Mouse (Mus musculus): ENCODE measurements at regions not wholly inside any gene's neighbourhood (a gene's known extent, or its start where the extent isn't known, plus 50 kb on each side); places are given as distances from the start of the nearest gene placed in this dataset.

DNA sequence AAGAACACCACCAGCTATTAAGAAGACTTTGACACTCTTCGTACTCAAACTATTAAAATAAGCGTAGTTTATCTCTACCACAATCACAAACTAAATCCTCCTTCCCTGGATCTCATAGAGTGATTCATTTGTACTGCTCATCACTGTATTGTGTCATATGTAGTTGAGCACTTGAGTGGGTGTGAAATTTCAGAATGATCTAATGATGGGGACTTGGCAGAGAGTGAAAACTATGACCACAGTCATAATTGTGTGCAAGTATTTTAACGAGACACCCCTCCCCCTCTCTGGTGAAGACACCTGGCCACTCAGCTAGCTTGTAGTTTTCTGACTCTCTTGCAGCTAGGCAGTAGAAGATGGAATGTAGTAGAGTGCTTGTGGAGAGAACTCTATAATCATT is 80.2 kb upstream of the Cxcr4 start:
- no peak for DNase-seq (ENCODE audit: low spot score)

DNA sequence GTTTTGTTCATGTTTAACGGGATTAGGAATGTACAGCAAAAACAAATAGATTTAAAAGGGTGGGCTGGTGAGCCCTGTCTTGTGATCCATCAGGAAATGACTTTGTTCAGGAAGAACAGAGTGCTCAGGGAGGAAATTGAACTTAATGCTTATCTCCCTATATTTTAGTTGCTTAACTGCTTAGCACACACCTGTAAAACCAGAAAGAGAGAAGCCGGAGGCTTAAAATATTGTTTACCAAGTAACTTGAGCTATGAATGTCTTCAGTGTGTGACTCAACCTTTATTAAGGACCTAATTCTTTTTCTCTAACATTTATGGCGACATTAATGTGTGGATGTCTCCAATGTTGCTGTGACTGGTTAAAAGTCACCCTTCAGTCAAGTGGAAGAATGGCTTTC is 79.4 kb upstream of the Cxcr4 start:
- no peak for DNase-seq (ENCODE audit: low spot score)

DNA sequence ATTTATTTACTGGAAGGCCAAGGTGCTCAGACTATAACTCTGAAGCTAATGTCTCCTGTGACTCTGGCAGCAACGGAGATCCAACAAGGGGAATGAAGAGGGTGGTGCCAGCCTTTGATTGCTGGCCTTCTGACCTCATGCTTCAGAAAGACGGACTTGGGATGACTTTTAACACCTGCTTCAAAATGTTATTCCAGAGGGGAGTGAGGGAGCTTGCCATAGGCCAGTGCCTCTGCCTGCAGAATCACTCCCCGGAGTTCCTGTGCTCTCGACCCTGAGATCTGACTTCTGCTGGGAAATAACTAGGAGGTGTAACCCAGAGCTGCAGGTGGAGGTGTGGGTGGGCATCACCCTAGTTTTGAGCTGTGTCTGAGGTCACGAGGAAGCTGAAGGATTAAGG is 78.9 kb upstream of the Cxcr4 start:
- no peak for DNase-seq (ENCODE audit: low spot score)

DNA sequence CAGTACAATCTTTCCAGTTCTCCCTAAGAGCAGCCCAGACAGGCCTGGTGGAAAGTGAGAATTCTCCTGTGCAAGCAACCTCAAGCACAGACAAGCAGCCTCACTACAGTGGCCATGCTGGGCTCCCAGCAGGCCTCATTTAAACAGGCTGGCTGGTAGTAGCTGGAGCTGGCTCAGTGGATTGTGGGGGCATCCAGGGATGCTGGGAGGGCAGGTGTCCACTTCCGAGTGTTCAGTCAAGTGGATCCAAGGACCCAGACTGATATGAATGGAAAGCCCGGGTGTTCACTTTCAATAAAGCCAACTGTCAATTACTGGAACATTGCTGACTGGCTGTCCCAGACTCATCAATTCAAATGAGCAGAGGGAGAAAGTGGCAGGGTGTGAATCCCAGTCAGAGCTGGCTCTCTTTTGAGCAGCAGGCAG is 77.2 kb upstream of the Cxcr4 start:
- no peak for DNase-seq (ENCODE audit: low spot score)

DNA sequence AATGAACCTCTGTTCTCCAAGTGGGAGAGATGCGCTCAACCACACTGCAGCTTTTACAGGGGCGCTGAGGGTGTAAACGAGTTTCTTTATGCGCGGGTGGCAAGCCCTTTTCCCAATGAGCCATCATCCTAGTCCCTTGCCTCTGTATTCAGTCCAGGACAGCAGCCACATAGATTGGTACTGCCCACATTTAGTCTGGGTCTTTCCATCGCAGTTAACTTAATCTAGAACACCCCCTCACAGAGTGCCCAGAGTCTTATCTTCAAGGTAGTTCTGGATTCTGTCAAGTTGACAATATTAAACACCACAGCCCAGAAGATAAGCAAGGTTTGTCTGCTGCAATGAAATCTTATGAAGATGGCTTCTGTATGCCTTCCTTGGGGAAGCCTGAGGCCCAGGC is 76.6 kb upstream of the Cxcr4 start:
- DNase-seq (ENCODE audit: low spot score): no peak

DNA sequence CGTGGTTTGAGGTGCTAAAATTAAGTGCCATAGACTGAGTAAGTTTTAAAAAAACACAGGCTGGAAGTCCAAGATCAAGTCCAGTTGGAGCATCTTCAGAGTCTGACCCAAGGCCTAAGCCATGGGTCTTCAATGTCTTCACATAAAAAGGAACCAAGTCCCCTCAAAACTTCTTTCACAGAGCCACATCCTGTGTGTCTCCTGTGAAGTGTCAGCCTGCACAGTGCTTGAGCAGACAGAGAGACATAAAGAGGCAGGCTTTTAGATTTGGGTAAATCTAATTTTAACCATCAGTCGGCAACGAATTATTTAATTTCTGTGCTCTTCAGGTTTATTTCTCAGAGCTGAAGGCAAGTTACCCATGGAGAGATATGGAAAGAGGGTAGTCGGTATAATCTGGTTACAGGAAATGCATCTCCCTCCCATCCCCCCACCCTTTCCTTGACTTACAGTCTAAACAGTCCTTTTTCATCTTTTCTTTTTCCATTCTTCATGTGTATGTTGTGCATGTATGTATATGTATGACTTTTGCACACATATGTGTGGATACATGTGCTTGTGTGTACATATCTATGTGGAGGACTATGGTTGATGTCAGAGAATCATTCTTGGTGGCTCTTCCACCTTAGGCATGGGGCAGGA is 75.1 kb upstream of the Cxcr4 start:
- DNase-seq (ENCODE audit: low spot score): no peak

DNA sequence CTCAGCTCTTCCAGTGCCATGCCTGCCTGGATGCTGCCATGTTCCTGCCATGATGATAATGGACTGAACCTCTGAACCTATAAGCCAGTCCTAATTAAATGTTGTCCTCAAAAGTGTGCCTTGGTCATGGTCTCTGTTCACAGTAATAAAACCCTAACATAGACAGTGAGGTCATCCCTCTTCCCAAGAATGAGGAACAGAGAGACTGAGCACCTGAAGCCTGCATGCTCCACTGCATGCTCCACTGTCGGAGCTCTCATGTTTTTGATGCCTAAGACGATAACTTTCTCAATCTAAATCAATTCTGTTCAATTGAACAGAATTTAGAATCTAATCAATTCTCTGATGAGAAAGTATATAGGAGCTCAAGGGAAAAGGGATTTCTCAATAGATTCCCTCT is 71.1 kb upstream of the Cxcr4 start:
- no peak for DNase-seq (ENCODE audit: low spot score)

DNA sequence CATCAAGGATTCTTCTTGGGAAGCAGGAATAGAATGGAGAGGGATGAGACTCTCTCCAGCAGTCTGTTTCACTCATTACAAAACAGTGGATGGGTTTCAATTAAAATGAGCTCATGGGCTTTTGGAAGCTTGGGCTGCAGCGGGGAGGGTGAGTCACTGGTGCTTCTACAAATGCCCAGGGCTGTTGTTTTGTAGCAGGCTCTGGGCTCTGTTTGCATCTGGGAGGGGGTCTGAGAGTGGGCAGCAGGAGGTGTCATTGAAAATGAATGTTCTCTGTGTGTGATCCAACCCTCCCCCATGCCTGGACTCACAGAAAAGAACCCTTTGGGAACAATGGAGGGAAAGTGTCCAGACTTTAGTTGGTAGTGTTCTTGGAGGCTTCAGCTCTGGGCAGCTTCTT is 67.8 kb upstream of the Cxcr4 start:
- no peak for DNase-seq (ENCODE audit: low spot score)

DNA sequence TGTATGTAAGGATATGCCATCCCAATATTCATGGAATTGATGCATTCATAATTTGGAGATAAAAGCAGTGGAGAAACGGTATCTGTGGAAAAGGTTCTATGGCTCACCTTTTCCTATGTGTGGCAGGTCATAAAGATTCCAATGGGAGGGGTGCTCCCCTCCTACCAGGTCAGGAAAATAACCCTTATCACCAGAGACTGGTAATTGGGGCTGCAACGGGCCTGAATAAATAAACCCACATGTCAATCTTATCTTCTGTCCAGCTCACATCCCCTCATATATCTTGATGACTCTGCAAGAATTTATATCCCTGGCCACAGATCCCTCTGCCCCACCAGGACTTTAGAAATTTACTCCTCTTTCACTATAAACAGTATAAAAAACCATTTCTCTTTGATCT is 66.7 kb upstream of the Cxcr4 start:
- DNase-seq (ENCODE audit: low spot score): no peak

DNA sequence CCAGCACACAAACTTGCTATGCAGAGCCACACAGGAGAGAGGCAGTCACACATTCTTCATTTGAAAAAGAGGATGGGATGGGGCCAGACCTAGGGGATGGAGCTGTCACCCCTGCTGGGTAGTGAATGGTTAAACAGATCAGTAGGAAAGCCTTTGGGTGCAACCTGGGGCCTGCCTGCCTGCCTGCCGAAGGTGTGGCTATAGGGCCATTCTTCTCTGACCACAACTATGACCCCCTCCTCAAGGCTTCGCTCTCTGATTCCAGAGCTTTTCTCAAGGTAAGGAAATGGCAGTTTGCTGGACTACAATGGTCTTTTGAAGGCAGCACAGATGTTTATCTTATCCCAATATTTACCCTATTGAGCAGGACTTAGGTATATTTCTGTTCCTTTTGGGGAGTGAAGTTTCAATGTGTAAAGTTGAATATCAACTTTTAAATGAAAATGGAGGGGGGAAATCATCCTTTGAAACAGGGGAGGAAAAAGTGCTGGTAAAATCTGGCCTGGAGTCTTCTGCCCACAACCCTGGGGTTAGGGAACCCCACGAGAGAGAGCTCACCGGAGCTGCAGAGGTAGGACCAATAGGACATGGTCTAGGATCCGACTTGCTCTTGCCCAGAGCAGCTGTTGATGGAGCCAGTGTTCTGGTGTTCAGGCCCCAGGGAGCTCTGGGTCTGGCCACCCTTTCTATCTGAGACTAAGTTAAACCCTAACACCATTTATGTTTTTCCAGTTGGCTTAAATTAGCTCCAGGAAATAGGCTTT is 62.2 kb upstream of the Cxcr4 start:
- no peak for DNase-seq (ENCODE audit: low spot score)

DNA sequence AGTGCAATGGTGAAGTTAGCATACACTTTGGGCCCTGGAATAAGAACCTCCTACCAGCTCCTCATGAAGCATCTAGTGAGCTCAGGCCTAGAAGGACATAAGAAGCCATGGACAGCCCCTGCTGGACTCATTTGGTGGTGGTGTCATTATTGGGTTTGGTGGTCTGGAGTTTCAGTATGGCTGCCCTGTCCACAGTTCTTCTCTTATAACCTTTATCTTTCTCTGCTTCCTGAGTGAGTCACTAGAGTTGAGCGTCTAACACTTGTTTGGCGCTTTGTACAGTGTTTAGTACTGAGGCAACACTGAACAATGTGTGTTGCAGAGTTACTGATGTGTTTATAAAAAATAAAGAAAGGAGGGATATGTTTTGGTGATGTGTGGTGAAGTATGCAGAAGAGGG is 58.5 kb upstream of the Cxcr4 start:
- no peak for DNase-seq (ENCODE audit: low spot score)

DNA sequence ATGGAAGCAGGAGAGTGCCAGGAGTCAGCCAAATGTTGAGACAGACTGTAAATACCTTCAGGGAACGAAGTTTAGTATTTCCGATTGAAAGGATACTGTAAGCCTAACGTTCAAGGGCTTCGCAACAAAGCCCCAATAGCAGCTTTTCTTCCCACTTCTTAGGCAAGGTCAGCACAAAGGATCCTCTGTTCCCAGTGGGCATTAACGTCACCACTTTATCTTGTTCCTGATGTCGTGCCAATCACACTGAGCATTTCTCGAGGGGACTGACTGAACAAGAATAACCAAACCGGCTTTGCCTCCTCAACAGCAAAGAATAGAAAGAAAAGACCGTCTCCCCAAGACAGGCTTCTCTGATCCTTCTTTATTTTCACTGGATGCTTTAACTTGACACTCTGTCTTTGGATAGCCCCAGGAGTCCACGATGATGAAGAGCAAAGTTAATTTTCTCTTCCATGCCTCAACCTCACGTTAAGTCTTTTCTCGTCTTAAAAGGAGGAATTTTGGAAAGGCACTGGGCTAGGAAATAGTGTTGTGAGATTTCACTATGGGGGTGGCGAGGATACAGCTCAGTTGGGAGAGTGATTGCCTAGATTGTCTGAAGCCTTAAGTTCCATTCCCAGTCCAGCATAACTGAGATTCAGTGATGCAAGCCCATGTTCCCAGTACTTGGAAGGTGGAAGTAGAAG is 57.5 kb upstream of the Cxcr4 start:
- no peak for DNase-seq (ENCODE audit: low spot score)

DNA sequence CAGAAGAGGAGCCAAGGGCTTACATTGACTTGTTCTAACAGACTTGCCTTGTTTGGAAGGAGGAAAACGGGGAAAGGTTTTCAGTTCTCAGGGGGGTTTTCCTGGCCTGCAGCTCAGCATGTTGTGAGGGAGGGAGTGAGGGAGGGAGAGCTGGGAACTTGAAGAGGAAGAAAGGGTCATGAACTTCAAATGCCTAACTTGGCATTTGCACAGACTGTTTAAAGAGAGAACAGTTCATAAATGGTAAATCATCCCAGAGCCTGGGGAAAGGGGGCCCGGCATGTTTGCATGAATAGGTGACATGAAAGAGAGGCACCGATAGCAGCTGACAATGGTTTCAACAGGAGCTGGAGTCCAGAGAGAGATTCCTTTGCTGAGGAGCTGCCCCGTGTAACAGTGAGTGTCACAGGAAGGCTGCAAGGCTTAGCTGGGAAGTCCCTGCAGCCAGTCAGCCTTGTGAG is 51.3 kb upstream of the Cxcr4 start:
- no peak for DNase-seq (ENCODE audit: low spot score)

DNA sequence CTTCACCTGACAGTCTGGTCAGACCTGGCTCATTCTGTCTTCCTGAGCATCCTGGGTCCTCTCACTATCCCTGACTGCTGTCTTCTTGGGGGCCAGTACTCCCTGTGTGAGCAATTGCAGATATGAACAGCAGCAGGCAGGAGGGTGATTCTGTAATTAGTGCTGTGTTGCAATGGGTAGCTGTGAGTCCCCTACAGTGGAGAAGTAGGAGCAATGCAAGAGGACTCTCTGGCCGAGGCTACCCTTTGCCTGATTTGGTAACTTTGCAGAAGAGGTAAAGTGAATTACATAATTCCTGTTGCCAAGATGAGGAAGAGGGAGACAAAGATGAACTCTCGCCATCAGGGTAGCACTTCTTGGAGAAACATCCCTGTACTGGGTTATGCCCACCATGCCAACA is 50.1 kb upstream of the Cxcr4 start:
- no peak for DNase-seq (ENCODE audit: low spot score)
